Mouse (Mus musculus): ENCODE results near the gene Clpb. TPM values are rescaled to one million over a fixed set of nuclear protein-coding genes. Genes with fewer than 3 reads are reported as not detected.

Gene Clpb
- polyA plus RNA-seq, 1 experiment from 2014 or later, result 29.4 TPM

GRCm38 (mm10) chr7:101654936-101655335 lies 8.5 kb upstream of the Clpb start:
- 65% methylated on average over 4 of the region's 4 CpGs for WGBS
- DNase-seq (ENCODE audit: low spot score), result no peak

DNA sequence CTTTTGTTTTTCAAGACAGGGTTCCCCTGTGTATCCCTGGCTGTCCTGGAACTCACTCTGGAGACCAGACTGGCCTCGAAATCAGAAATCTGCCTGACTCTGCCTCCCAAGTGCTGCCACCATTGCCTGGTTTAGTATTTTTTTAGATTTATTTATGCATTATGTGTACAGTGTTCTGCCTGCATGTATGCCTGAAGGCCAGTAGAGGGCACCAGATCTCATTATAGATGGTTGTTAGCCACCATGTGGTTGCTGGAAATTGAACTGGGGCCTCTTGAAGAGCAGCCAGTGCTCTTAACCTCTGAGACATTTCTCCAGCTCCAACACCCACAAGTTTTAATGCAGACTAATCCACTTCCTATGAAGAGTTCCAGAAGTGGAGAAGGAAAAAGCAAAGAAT lies 1.4 kb upstream of the Clpb start:
- no peaks in the 10 kb centered on the region; the same call in 1 of the 2 replicates for H3K4me1 ChIP-seq (replicated peaks; ENCODE audit: control insufficient read depth, insufficient read depth, low read length)
- WGBS, result 84% methylated on average over 1 of the region's 1 CpGs
- DNase-seq (ENCODE audit: low spot score) (no peak), ATAC-seq (ENCODE audit: low FRiP score) (no peak)
- H3K9me3 ChIP-seq (ENCODE audit: control insufficient read depth, low read length), result no peaks in the 10 kb centered on the region
- no peak overlapping the region for H3K4me3 ChIP-seq (ENCODE audit: low read depth, low read length)
- no peak overlapping the region for H3K27ac ChIP-seq (ENCODE audit: low read depth, low read length)
- H3K27me3 ChIP-seq (ENCODE audit: control insufficient read depth, insufficient read depth, low read length), result no peaks in the 10 kb centered on the region
- H3K4me2 ChIP-seq (replicated peaks; ENCODE audit: low read depth, low read length), result no peak overlapping the region
- H3K36me3 ChIP-seq (ENCODE audit: control insufficient read depth, insufficient read depth, low read length), result no peaks in the 10 kb centered on the region
- no peak overlapping the region for H3K9ac ChIP-seq (ENCODE audit: low read depth, low read length)

More at GRCm38 (mm10) chr7:101654936-101655335, 8.5 kb upstream of the Clpb start:
- no peak for ATAC-seq (ENCODE audit: low FRiP score)
- Histone ChIP-seq H3K36me3 (ENCODE audit: control insufficient read depth, insufficient read depth, low read length) (no peaks in the 10 kb centered on the region), H3K9ac (ENCODE audit: low read depth, low read length) (no peak overlapping the region), H3K4me2 (replicated peaks; ENCODE audit: low read depth, low read length) (no peak overlapping the region), H3K4me1 (replicated peaks; ENCODE audit: control insufficient read depth, insufficient read depth, low read length) (no peaks in the 10 kb centered on the region), H3K9me3 (ENCODE audit: control insufficient read depth, low read length) (no peaks in the 10 kb centered on the region), H3K4me3 (ENCODE audit: low read depth, low read length) (no peak overlapping the region), H3K27ac (ENCODE audit: low read depth, low read length) (no peak overlapping the region), H3K27me3 (ENCODE audit: control insufficient read depth, insufficient read depth, low read length) (no peaks in the 10 kb centered on the region)

GRCm38 (mm10) chr7:101666581-101666980 lies 3.1 kb downstream of the Clpb start:
- Histone ChIP-seq H3K4me1 (replicated peaks; ENCODE audit: control insufficient read depth, insufficient read depth, low read length) (no peaks in the 10 kb centered on the region; the same call in 1 of the 2 replicates), H3K9ac (ENCODE audit: low read depth, low read length) (no peak overlapping the region), H3K27ac (ENCODE audit: low read depth, low read length) (no peak overlapping the region), H3K27me3 (ENCODE audit: control insufficient read depth, insufficient read depth, low read length) (no peaks in the 10 kb centered on the region), H3K9me3 (ENCODE audit: control insufficient read depth, low read length) (no peaks in the 10 kb centered on the region), H3K36me3 (ENCODE audit: control insufficient read depth, insufficient read depth, low read length) (no peaks in the 10 kb centered on the region), H3K4me2 (replicated peaks; ENCODE audit: low read depth, low read length) (no peak overlapping the region), H3K4me3 (ENCODE audit: low read depth, low read length) (no peak overlapping the region)
- DNase-seq (ENCODE audit: low spot score) (peak; percentile 59), ATAC-seq (ENCODE audit: low FRiP score) (no peak)
- WGBS, result 6% methylated on average over 3 of the region's 3 CpGs

DNA sequence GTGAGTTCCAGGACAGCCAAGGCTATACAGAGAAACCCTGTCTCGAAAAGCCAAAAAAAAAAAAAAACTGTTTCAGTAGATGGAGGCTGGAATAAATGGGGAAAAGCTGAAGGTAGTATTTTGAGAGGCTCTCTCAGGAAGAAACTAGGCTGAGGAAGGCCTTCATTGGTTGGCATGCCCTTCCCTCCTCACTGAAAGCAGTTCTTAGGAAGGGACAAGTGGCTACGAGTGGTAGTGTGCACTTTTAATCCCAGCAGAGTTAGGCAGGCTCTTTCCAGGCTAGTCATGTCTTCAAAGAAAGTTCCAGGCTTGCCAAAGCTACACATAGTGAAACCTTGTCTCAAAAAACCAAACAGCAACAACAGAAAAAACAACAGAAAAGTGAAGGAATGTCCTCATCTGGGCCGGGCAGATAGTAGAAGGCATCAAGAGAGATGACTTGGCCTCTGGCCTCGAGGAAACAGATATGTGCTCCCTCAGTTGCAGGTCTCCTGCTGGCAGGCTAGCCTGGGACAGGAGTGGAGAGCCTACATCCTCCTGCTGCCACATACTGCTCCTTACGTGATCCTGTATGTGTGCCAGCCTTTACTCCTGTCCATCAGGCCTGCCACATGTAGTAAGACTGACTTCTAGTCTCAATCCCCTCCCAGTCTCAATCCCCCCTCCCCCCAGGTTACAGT lies 8.3 kb downstream of the Clpb start:
- Histone ChIP-seq H3K36me3 (ENCODE audit: control insufficient read depth, insufficient read depth, low read length) (no peaks in the 10 kb centered on the region), H3K27ac (ENCODE audit: low read depth, low read length) (no peak overlapping the region), H3K4me3 (ENCODE audit: low read depth, low read length) (no peak overlapping the region), H3K9me3 (ENCODE audit: control insufficient read depth, low read length) (no peaks in the 10 kb centered on the region), H3K4me2 (replicated peaks; ENCODE audit: low read depth, low read length) (no peak overlapping the region), H3K9ac (ENCODE audit: low read depth, low read length) (no peak overlapping the region), H3K27me3 (ENCODE audit: control insufficient read depth, insufficient read depth, low read length) (no peaks in the 10 kb centered on the region), H3K4me1 (replicated peaks; ENCODE audit: control insufficient read depth, insufficient read depth, low read length) (peaks cover 5% of the 10 kb centered on the region)
- no peak for DNase-seq (ENCODE audit: low spot score)
- WGBS, result 80% methylated on average over 5 of the region's 5 CpGs
- ATAC-seq (ENCODE audit: low FRiP score), result no peak

DNA sequence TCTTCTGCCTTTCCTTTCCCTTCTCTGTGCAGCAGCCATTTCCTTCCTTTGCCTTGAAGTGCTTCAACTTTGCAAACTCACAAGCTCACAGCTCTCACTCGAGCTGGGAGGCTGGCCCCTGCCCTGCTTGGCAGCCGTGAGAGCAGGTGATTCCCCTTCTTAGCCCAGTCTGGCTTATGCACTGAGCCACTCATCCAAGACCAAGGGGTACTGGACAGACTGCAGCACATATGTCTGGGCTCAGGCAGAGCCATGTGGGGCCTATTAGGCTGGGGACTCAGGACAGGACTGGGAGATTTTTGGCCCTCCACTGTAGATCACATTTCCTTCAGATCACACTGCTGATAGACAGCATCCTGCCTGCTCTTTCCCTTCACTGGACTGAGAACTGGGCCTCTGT lies 10.1 kb downstream of the Clpb start:
- H3K27me3 ChIP-seq (ENCODE audit: control insufficient read depth, insufficient read depth, low read length), result no peaks in the 10 kb centered on the region
- H3K27ac ChIP-seq (ENCODE audit: low read depth, low read length), result no peak overlapping the region
- H3K9me3 ChIP-seq (ENCODE audit: control insufficient read depth, low read length), result no peaks in the 10 kb centered on the region
- DNase-seq (ENCODE audit: low spot score) (no peak), ATAC-seq (ENCODE audit: low FRiP score) (no peak)
- no peak overlapping the region for H3K9ac ChIP-seq (ENCODE audit: low read depth, low read length)
- peaks cover 9% of the 10 kb centered on the region for H3K4me1 ChIP-seq (replicated peaks; ENCODE audit: control insufficient read depth, insufficient read depth, low read length)
- H3K4me3 ChIP-seq (ENCODE audit: low read depth, low read length), result no peak overlapping the region
- WGBS, result 47% methylated on average over 2 of the region's 2 CpGs
- no peak overlapping the region for H3K4me2 ChIP-seq (replicated peaks; ENCODE audit: low read depth, low read length)
- no peaks in the 10 kb centered on the region for H3K36me3 ChIP-seq (ENCODE audit: control insufficient read depth, insufficient read depth, low read length)

- H3K4me1 ChIP-seq (replicated peaks; ENCODE audit: control insufficient read depth, insufficient read depth, low read length), result peaks cover 9% of the 10 kb centered on the region
- ATAC-seq (ENCODE audit: low FRiP score) (no peak), DNase-seq (ENCODE audit: low spot score) (no peak)
- no peaks in the 10 kb centered on the region for H3K9me3 ChIP-seq (ENCODE audit: control insufficient read depth, low read length)
- H3K27ac ChIP-seq (ENCODE audit: low read depth, low read length), result peak overlapping the region; percentile 67
- H3K4me3 ChIP-seq (ENCODE audit: low read depth, low read length), result no peak overlapping the region
- H3K4me2 ChIP-seq (replicated peaks; ENCODE audit: low read depth, low read length), result no peak overlapping the region
- WGBS, result 44% methylated on average over 6 of the region's 6 CpGs
- no peak overlapping the region for H3K9ac ChIP-seq (ENCODE audit: low read depth, low read length)
- H3K27me3 ChIP-seq (ENCODE audit: control insufficient read depth, insufficient read depth, low read length), result no peaks in the 10 kb centered on the region
- no peaks in the 10 kb centered on the region for H3K36me3 ChIP-seq (ENCODE audit: control insufficient read depth, insufficient read depth, low read length)
These were observed 12.8 kb downstream of the Clpb start for GRCm38 (mm10) chr7:101676033-101676761.

DNA sequence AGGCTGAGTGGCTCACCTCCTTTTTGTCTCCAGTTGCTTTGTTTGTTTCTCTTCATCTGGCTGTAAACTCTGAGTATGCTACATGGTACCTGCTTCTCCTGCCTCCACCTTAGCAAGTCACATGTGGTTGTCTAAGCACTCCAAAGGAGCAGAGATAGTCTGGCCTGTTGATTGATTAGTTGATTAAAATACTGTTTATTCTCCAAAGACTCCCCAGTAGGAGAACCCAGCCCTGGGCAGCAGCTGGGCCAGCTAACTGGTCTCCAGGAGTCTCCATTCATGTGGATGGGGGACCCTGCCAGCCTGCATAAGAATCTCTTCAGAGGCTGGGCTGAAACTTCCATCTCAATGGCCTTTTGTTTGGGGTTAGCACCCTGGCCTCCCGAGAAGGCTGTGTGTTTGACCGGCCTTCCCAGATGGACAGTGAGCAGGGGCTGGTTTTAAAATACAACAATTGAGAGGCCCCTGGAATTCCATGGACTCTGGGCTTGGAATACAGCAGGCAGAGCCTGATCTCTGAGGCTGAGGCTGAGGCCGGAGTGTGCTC lies 13.4 kb downstream of the Clpb start:
- Histone ChIP-seq H3K27me3 (ENCODE audit: control insufficient read depth, insufficient read depth, low read length) (no peaks in the 10 kb centered on the region), H3K36me3 (ENCODE audit: control insufficient read depth, insufficient read depth, low read length) (no peaks in the 10 kb centered on the region), H3K4me2 (replicated peaks; ENCODE audit: low read depth, low read length) (no peak overlapping the region), H3K27ac (ENCODE audit: low read depth, low read length) (peak overlapping the region; percentile 67), H3K9me3 (ENCODE audit: control insufficient read depth, low read length) (no peaks in the 10 kb centered on the region), H3K4me1 (replicated peaks; ENCODE audit: control insufficient read depth, insufficient read depth, low read length) (peaks cover 9% of the 10 kb centered on the region), H3K4me3 (ENCODE audit: low read depth, low read length) (no peak overlapping the region), H3K9ac (ENCODE audit: low read depth, low read length) (0 out of 2 replicates have a peak overlapping the region, but pooled peaks have one; percentile 31)
- 8% methylated on average over 3 of the region's 3 CpGs for WGBS
- ATAC-seq (ENCODE audit: low FRiP score) (no peak), DNase-seq (ENCODE audit: low spot score) (peak; percentile 39)

DNA sequence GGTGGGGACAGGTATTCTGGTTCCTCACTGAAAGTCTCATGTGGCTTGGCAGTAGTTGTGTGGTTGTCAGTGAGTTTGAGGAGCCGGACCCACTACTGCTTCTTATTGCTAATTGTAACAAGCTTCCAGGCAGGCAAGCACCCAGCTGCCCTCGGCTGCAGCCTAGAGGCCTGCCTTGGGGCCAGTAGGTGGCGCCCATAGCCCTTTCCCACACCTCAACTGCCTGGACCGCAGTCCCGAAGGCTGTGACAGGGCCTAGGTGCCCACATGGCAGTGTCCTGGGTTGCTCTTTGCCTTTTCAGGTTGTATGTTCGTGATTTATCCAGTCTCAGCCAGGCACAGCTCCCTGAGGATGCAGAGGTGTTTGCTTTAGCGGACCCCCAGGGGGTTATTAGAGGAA lies 16.2 kb downstream of the Clpb start:
- WGBS, result 12% methylated on average over 7 of the region's 7 CpGs
- H3K27ac ChIP-seq (ENCODE audit: low read depth, low read length), result no peak overlapping the region
- H3K9me3 ChIP-seq (ENCODE audit: control insufficient read depth, low read length), result no peaks in the 10 kb centered on the region

More for the DNA sequence above, 16.2 kb downstream of the Clpb start:
- Histone ChIP-seq H3K27me3 (ENCODE audit: control insufficient read depth, insufficient read depth, low read length) (no peaks in the 10 kb centered on the region), H3K4me2 (replicated peaks; ENCODE audit: low read depth, low read length) (no peak overlapping the region), H3K36me3 (ENCODE audit: control insufficient read depth, insufficient read depth, low read length) (no peaks in the 10 kb centered on the region), H3K9ac (ENCODE audit: low read depth, low read length) (no peak overlapping the region), H3K4me3 (ENCODE audit: low read depth, low read length) (no peak overlapping the region), H3K4me1 (replicated peaks; ENCODE audit: control insufficient read depth, insufficient read depth, low read length) (peaks cover 14% of the 10 kb centered on the region)
- DNase-seq (ENCODE audit: low spot score) (peak; percentile 80), ATAC-seq (ENCODE audit: low FRiP score) (peak; percentile 86)

Measured in hindbrain, embryonic 11.5 days (tissue).